ENCODE assay signal across 14 mouse cellular contexts in genomic region chrX:73475658-73476256, GRCm38 (mm10). TPM values are rescaled to one million over a fixed set of nuclear protein-coding genes. Genes with fewer than 3 reads are reported as not detected.
DNase-seq lines count a peak whose midpoint lies in the region; ATAC-seq and TF ChIP-seq lines count a peak whose summit lies in the region.
"Had no signal": no experiment of that assay in that cellular context is flagged by ENCODE, and none has a peak within 500 bp of the region (broad histone marks: within the 10 kb centered on the region; RNA-seq: fewer than 3 reads in every experiment).

No protein-coding gene starts in this region.

- intact Hi-C loops in heart, postnatal 25 days (cut with DNase I), result no loop called here

- peak; percentile 78 for DNase-seq in heart, adult 11 months
- no peak for DNase-seq in heart, postnatal 25 days (ENCODE audit: low spot score)
- DNase-seq in kidney, postnatal 0 days (ENCODE audit: low spot score), result no peak
- DNase-seq in kidney, adult 11 months, result no peak
- no peak for DNase-seq in left cerebral cortex, adult 18-20 months (ENCODE audit: low spot score in 2 of 2)
- DNase-seq in adrenal gland, postnatal 10 days, result no peak
- DNase-seq: cerebellum, postnatal 36 days; layer of hippocampus, adult 9-11 months; right cerebral cortex, postnatal 14 days had no signal

- 85% methylated on average over 1 of the region's 1 CpGs for WGBS in kidney, postnatal 0 days
- 74% methylated on average over 1 of the region's 1 CpGs for WGBS in heart, embryonic 16.5 days

- H3K27me3 ChIP-seq in kidney, postnatal 0 days (ENCODE audit: insufficient read depth, low read length), result no peaks in the 10 kb centered on the region
- 0 out of 2 replicates have a peak, but pooled peaks cover 2% of the 10 kb centered on the region for H3K27me3 ChIP-seq in heart, embryonic 16.5 days (ENCODE audit: control insufficient read depth, insufficient read depth, low read length)
- H3K27me3 ChIP-seq: hindbrain, embryonic 15.5 days had no signal

- H3K36me3 ChIP-seq in kidney, postnatal 0 days (ENCODE audit: insufficient read depth, low read length), result no peaks in the 10 kb centered on the region
- no peaks in the 10 kb centered on the region for H3K36me3 ChIP-seq in heart, embryonic 16.5 days (ENCODE audit: control insufficient read depth, insufficient read depth)
- H3K36me3 ChIP-seq: hindbrain, embryonic 15.5 days had no signal

- H3K9ac ChIP-seq in kidney, postnatal 0 days (ENCODE audit: low read depth, low read length), result no peak overlapping the region
- no peak overlapping the region for H3K9ac ChIP-seq in heart, embryonic 16.5 days (ENCODE audit: low read length)
- H3K9ac ChIP-seq: hindbrain, embryonic 15.5 days had no signal

- H3K4me1 ChIP-seq in kidney, postnatal 0 days (replicated peaks; ENCODE audit: insufficient read depth, low read length), result 0 out of 2 replicates have a peak, but pooled peaks cover 3% of the 10 kb centered on the region
- H3K4me1 ChIP-seq in heart, embryonic 16.5 days (ENCODE audit: control insufficient read depth, insufficient read depth, low read length), result peaks cover 3% of the 10 kb centered on the region; the same call in 1 of the 2 replicates
- H3K4me1 ChIP-seq: hindbrain, embryonic 15.5 days had no signal

- TF ChIP-seq CTCF in kidney, postnatal 0 days (IDR thresholded peaks at IDR 0.05; ENCODE audit: low read depth), result no peak

- no peak for ATAC-seq in kidney, postnatal 0 days (replicated peaks; ENCODE audit: low FRiP score, low read depth)
- no peak for ATAC-seq in heart, embryonic 16.5 days (replicated peaks; ENCODE audit: extremely low read depth, insufficient read depth, low FRiP score)
- peak; percentile 73 for ATAC-seq in megakaryocyte-erythroid progenitor cell, adult 5-6 weeks (replicated peaks; ENCODE audit: low FRiP score, low TSS enrichment, poor library complexity, severe bottlenecking)
- ATAC-seq: midbrain, embryonic 16.5 days had no signal

- H3K27ac ChIP-seq in kidney, postnatal 0 days, result peak overlapping the region; percentile 81
- H3K27ac ChIP-seq in heart, embryonic 16.5 days (ENCODE audit: low read length), result peak overlapping the region; percentile 44
- H3K27ac ChIP-seq: hindbrain, embryonic 15.5 days had no signal

- no peak overlapping the region for H3K4me2 ChIP-seq in kidney, postnatal 0 days (ENCODE audit: low read length)
- H3K4me2 ChIP-seq in heart, embryonic 16.5 days (ENCODE audit: low read depth, low read length), result no peak overlapping the region
- H3K4me2 ChIP-seq: hindbrain, embryonic 15.5 days had no signal

- no peak overlapping the region for H3K4me3 ChIP-seq in kidney, postnatal 0 days (replicated peaks; ENCODE audit: low read depth, low read length)
- H3K4me3 ChIP-seq in heart, embryonic 16.5 days (ENCODE audit: low read length), result no peak overlapping the region
- H3K4me3 ChIP-seq: hindbrain, embryonic 15.5 days had no signal

- no peaks in the 10 kb centered on the region for H3K9me3 ChIP-seq in kidney, postnatal 0 days (replicated peaks; ENCODE audit: low read length)
- no peaks in the 10 kb centered on the region for H3K9me3 ChIP-seq in heart, embryonic 16.5 days (replicated peaks; ENCODE audit: control insufficient read depth, low read length)
- H3K9me3 ChIP-seq: hindbrain, embryonic 15.5 days had no signal

RNA-seq across cellular contexts. Expression of gene Bgn, which starts 7.6 kb away (rescaled TPM):
- 100 to 1,000 TPM; 213 to 224 TPM for total RNA-seq in heart, postnatal 25 days (2021)
- 90.4 and 93.4 TPM in 2 replicates for polyA plus RNA-seq in kidney, postnatal 0 days (2015; fragmentation: Nextera tagmentation; extraction: Ambion mirVana)
- 98.9 and 99.9 TPM in 2 replicates for polyA plus RNA-seq in heart, embryonic 16.5 days (2015; fragmentation: Nextera tagmentation; extraction: Ambion mirVana)
- 5.3 TPM in 1 of 2 replicates, not detected in the other for total RNA-seq in megakaryocyte-erythroid progenitor cell, adult 5-6 weeks (2014; fragmentation: Nextera tagmentation)
- 0.50 and 2.4 TPM in 2 replicates for total RNA-seq in megakaryocyte-erythroid progenitor cell, adult 5-6 weeks (2017)
- 10 to 100 TPM; 17.4 to 18.5 TPM for total RNA-seq in left cerebral cortex, adult 18-20 months (2021)
- 100 to 1,000 TPM; 207 to 268 TPM for total RNA-seq in adrenal gland, postnatal 10 days (2021)
- total RNA-seq: neutrophil, adult 5-6 weeks had no signal

RNA-seq across cellular contexts. Expression of gene Haus7, which starts 16.9 kb away (rescaled TPM):
- total RNA-seq in heart, postnatal 25 days (2021), result 1 to 10 TPM; 4.8 to 6.2 TPM
- polyA plus RNA-seq in kidney, postnatal 0 days (2015; fragmentation: Nextera tagmentation; extraction: Ambion mirVana), result 40.3 and 49.3 TPM in 2 replicates
- polyA plus RNA-seq in heart, embryonic 16.5 days (2015; fragmentation: Nextera tagmentation; extraction: Ambion mirVana), result 40.2 and 42.3 TPM in 2 replicates
- 37.5 and 56.0 TPM in 2 replicates for total RNA-seq in megakaryocyte-erythroid progenitor cell, adult 5-6 weeks (2014; fragmentation: Nextera tagmentation)
- total RNA-seq in megakaryocyte-erythroid progenitor cell, adult 5-6 weeks (2017), result 81.1 and 85.6 TPM in 2 replicates
- total RNA-seq in left cerebral cortex, adult 18-20 months (2021), result 10 to 100 TPM; 10.8 to 11.2 TPM
- 10 to 100 TPM; 24.3 to 34.8 TPM for total RNA-seq in adrenal gland, postnatal 10 days (2021)

RNA-seq across cellular contexts. Expression of gene Atp2b3, which starts 27.1 kb away (rescaled TPM):
- total RNA-seq in heart, postnatal 25 days (2021), result under 1 TPM in 1 of 2 experiments, not detected in 1; 0.08 TPM
- polyA plus RNA-seq in kidney, postnatal 0 days (2015; fragmentation: Nextera tagmentation; extraction: Ambion mirVana), result 0.11 and 0.22 TPM in 2 replicates
- polyA plus RNA-seq in heart, embryonic 16.5 days (2015; fragmentation: Nextera tagmentation; extraction: Ambion mirVana), result 0.14 and 0.22 TPM in 2 replicates
- total RNA-seq in megakaryocyte-erythroid progenitor cell, adult 5-6 weeks (2014; fragmentation: Nextera tagmentation), result not detected in 2 replicates
- not detected in 2 replicates for total RNA-seq in megakaryocyte-erythroid progenitor cell, adult 5-6 weeks (2017)
- total RNA-seq in left cerebral cortex, adult 18-20 months (2021), result 10 to 100 TPM; 92.3 to 95.5 TPM
- total RNA-seq in adrenal gland, postnatal 10 days (2021), result 10 to 100 TPM; 11.7 to 17.0 TPM
- total RNA-seq: neutrophil, adult 5-6 weeks had no signal

RNA-seq across cellular contexts. Expression of gene Trex2, which starts 40.6 kb away (rescaled TPM):
- not detected for total RNA-seq in heart, postnatal 25 days (2021)
- polyA plus RNA-seq in kidney, postnatal 0 days (2015; fragmentation: Nextera tagmentation; extraction: Ambion mirVana), result 0.12 and 0.18 TPM in 2 replicates
- not detected in 2 replicates for polyA plus RNA-seq in heart, embryonic 16.5 days (2015; fragmentation: Nextera tagmentation; extraction: Ambion mirVana)
- total RNA-seq in megakaryocyte-erythroid progenitor cell, adult 5-6 weeks (2014; fragmentation: Nextera tagmentation), result not detected in 2 replicates
- total RNA-seq in megakaryocyte-erythroid progenitor cell, adult 5-6 weeks (2017), result not detected in 2 replicates
- not detected for total RNA-seq in left cerebral cortex, adult 18-20 months (2021)
- total RNA-seq in adrenal gland, postnatal 10 days (2021), result not detected
- total RNA-seq: neutrophil, adult 5-6 weeks had no signal
- polyA plus RNA-seq: hindbrain, embryonic 15.5 days; midbrain, embryonic 16.5 days had no signal

Comparison
In these comparisons a context has a peak if more than half of its experiments do, and no peak if none do; other contexts are left out.
1. RNA of gene Bgn, which starts 7.6 kb away (total RNA-seq): 207 to 268 TPM in adrenal gland, postnatal 10 days and 213 to 224 TPM in heart, postnatal 25 days; 17.4 to 18.5 TPM in left cerebral cortex, adult 18-20 months and 0.50 to 5.3 TPM in megakaryocyte-erythroid progenitor cell, adult 5-6 weeks; every median in the first group is over 10 times any median in the second.
2. RNA of gene Atp2b3, which starts 27.1 kb away (total RNA-seq): 92.3 to 95.5 TPM in left cerebral cortex, adult 18-20 months and 11.7 to 17.0 TPM in adrenal gland, postnatal 10 days; 0.08 TPM in heart, postnatal 25 days and not detected in megakaryocyte-erythroid progenitor cell, adult 5-6 weeks; every median in the first group is over 10 times any median in the second.